Mouse (Mus musculus): ENCODE measurements around the gene Inafm1.
"Not testable (repeated sequence)": the region's sequence is repeated elsewhere in the genome, so short reads cannot be mapped to it uniquely, and the experiment has no call there.

Inafm1 gene

DNA sequence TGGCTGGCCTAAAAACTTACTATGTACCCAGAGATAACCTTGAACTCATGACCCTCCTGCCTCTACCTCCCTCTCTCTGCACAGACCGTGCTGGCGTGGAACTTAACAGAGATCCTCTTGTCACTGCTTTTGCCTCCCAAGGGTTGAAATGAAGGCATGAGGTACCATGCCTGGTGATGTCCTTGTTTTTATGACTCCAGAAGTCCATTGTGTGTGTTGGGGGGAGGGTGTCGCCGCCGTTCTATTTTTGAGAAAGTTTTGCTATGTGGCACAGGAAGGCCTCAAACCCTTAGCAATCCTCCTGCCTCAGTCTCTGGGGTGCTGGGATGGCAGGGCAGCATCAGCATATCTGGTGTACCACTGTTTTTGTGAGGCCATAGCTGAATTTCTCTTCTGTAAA, 25.5 kb upstream of the Inafm1 start:
- DNase-seq (ENCODE audit: inconsistent age in 2 of 2, low spot score in 1 of 2), result peak in 1 of 2 experiments; percentile 54

- DNase-seq (ENCODE audit: inconsistent age in 2 of 2, low spot score in 1 of 2), result peak in 1 of 2 experiments; percentile 58
Observed at GRCm38 (mm10) chr7:16297616-16298015, 24.2 kb upstream of the Inafm1 start.

DNA sequence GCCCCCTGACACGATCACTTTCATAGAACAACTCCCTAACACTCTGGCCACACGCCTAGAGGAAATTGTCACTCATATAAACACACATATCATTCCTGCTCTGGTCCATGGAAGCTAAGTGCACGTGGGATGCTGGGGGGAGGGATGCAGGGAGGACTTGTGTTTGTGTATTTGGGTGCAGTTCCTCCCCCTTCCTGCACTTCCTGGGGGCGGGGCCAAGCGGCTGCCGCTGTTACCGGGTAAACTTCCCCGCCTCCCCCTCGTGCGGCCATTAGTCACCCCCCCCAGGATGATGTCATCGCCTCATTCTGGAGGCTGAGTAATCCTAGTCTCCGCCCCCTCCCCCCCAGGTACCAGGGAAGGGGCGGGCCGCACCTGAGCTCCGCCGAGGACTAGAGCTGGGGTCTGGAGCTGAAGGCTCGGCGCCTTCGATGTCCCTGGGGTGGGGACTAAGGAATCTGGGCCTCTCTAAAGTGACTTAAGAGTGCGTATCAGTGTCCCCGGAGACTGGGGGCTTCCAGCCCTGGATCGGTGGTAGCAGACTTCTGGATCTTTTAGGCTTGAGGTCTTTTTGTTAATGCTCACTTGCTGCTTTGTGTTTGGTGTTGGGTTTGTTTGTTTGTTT, 23.5 kb upstream of the Inafm1 start:
- peak; percentile 91 to 97 for DNase-seq (ENCODE audit: inconsistent age in 2 of 2, low spot score in 1 of 2)

GRCm38 (mm10) chr7:16296146-16296545, 22.7 kb upstream of the Inafm1 start:
- no peak for DNase-seq (ENCODE audit: inconsistent age in 2 of 2, low spot score in 1 of 2)

GRCm38 (mm10) chr7:16295321-16295900, 22.0 kb upstream of the Inafm1 start:
- peak; percentile 89 to 93 for DNase-seq (ENCODE audit: inconsistent age in 2 of 2, low spot score in 1 of 2)

DNA sequence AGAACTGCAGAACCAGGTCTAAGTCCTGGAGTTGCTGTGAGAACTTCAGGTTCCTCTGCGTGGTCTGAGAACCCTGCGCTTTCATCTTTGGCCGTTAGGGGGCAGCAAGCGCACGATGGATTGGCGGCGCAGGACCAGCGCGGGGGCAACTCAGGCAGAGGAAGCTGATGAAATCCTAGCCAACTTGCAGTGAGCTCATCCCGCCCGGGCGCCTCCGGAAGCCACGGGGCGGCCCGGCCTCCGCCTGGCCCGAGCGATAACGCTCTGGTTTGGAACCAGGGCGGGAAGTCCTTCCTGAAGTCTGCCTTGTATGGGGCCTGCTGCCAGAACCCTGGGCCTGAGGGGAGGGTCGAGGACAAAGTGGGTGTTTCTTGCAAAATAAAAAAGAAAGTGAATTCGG, 21.4 kb upstream of the Inafm1 start:
- DNase-seq (ENCODE audit: inconsistent age in 2 of 2, low spot score in 1 of 2), result peak; percentile 95 to 98

DNA sequence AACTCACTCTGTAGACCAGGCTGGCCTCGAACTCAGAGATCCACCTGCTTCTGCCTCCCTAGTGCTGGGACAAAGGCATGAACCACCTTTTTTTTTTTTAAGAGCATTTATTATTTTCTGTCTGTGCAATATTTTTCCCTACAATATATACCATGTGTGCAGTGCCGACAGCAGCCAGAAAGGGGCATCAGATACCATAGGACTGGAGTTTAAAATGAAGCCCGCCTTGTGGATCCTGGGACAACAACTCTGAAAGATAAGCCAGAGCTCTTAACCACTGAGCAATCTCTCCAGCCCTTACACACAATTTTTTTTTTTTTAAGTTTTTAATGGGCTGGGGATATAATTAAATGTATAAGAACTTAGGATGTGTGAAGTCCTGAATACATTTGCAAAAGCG, 20.9 kb upstream of the Inafm1 start:
- peak in 1 of 2 experiments; percentile 66 for DNase-seq (ENCODE audit: inconsistent age in 2 of 2, low spot score in 1 of 2)

DNA sequence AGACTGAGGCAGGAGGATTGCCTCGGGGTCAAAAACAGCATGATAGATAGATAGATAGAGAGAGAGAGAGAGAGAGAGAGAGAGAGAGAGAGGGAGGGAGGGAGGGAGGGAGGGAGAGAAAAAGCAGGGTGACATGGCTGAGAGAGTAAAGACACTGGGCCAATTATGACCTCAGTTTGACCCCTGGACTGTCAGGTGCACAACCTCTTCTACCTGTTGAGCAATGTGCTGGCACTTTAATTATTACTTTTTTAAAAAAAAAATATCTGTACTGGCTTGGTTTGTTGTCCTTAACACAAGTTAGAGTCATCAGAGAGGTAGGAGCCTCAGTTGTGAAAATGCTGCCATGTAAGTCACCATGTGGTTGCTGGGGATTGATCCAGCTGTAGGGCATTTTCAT, 14.4 kb upstream of the Inafm1 start:
- DNase-seq (ENCODE audit: inconsistent age in 2 of 2, low spot score in 1 of 2), result peak in 1 of 2 experiments; percentile 18

DNA sequence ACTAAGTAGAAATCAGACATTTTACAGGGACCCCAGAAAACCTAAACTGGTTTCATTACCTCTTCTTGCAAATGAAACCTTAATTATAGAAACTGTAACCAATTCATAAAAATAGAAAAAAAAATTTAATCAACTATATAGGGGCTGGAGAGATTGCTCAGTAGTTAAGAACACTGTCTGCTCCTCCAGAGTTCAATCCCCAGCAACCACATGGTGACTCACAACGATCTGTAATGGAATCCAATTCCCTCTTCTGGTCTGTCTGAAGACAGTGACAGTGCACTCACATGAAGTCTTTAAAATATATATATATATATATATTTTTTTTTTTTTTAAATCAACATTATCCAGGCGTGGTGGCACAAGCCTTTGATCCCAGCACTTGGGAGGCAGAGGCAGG, 13.6 kb upstream of the Inafm1 start:
- DNase-seq (ENCODE audit: inconsistent age in 2 of 2, low spot score in 1 of 2), result no peak

DNA sequence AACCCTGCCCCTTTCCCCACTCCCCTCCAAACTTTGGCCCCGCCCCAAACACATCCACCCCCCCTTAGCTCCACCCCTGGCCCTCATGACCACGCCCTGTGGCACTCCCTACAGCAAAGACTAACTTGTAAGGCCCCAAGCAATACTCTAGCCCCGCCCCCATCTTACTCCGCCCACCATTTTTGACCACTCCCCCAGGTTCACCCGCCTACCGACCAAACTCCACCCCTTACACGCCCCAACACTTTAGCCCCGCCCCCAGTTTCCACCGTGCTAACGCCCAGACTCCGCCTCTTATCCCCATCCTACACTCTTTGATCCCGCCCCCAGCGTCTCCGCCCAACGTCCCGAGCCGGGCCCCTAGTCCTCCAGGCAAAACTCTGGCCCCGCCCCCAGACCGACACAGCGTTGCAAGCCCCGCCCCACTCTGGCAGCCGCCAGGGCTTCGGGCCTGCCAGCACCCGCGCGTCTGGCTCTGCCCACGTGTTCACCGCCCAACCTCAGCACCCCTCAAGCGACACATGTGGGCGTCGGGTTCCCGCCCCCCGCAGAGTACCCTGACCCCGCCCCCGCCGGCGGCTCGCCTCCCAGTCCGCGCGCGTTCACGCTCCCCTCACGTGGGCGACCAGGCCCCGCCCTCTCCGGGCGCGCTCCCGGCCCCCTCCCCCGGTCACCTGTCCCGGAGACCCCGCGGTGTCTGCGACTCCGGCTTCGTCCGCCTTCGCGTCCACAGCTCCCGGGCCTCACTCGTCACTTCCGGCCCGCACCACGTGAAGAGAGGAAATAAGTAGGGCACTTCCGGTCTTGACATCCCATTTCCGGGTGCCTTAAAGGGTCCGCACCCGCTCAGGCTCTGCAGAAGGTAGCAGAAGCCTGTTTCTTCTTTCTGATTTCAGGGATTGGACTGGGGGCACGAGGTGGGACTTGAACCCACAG, 12.9 kb upstream of the Inafm1 start, which contains the start of gene Ccdc9:
Ccdc9 (minus strand) TSS at position 770 of the 936 bp plus-strand sequence.
- peak; percentile 100 for DNase-seq (ENCODE audit: inconsistent age in 2 of 2, low spot score in 1 of 2)

DNA sequence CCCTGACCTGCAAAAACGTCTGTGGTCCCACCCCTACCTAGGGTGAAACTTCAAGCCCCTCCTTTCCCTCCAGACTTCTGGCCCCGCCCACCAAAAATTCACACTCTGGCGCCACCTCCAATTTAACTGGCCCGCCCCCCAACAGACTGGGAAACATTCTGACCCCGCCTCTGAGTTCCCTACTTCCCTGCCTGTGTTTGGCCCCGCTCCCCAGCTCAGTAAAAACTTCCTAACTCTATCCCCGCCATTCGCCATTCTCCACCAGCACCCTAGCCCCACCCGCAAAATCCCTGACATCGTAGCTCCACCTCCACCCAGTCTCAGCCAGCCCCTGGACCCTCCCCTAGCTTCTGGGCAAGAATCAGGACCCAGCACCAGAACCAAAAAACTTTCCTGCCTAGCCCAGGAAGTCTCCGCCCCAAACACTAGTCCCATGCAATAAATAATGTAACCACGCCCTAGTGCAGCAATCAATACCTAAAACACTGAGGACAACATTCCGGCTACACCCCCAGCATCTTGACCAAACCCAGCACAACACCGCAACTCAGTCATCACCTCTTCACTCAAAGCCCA, 12.1 kb upstream of the Inafm1 start:
- DNase-seq (ENCODE audit: inconsistent age in 2 of 2, low spot score in 1 of 2), result peak; percentile 88 to 94

GRCm38 (mm10) chr7:16284904-16285303, 11.5 kb upstream of the Inafm1 start:
- peak in 1 of 2 experiments; percentile 59 for DNase-seq (ENCODE audit: inconsistent age in 2 of 2, low spot score in 1 of 2)

DNA sequence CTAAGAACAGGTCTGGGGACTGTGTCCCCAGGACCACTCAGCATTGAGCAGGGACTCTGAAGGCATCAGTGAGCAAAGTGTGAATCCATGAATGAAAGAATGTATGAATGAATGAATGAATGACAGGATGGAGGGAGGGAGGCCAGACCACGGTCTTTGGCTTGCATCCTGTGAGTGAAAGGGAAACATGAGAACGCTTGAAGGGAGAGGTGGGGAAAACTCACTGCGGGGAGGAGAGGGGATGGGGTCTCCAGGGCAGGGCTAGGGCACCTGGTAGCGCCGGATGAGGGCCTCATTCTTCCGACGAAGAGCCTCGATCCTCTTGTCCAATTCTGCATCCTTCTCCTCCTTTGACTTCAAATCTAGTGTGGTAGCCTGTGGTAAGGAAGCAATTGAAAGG, 10.6 kb upstream of the Inafm1 start:
- DNase-seq (ENCODE audit: inconsistent age in 2 of 2, low spot score in 1 of 2), result peak in 1 of 2 experiments; percentile 35

- DNase-seq (ENCODE audit: inconsistent age in 2 of 2, low spot score in 1 of 2), result no peak
Observed at GRCm38 (mm10) chr7:16282334-16282733, 8.9 kb upstream of the Inafm1 start.

DNA sequence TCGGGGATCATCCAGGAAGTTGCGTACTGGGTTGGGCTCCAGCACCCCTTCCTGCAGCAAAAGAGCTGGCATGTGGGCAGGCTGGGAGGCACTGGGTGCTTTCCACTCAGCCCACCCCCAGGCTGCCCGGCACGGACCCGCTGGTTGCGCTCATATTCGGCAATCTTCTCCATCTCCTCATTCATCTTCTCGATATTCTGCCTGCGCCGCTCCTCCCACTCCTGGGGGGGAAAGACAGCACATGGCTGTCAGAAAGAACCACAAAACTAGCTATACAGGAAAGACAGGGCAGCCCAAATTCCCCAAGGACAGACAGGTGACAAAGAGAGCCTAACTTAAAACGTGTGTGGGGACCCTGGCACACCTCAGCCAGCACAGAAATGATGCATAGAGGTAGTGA, 7.3 kb upstream of the Inafm1 start:
- peak in 1 of 2 experiments; percentile 24 for DNase-seq (ENCODE audit: inconsistent age in 2 of 2, low spot score in 1 of 2)

GRCm38 (mm10) chr7:16274922-16275890, 1.8 kb upstream of the Inafm1 start:
- peak in 1 of 2 experiments; percentile 26 for DNase-seq (ENCODE audit: inconsistent age in 2 of 2, low spot score in 1 of 2)

- DNase-seq (ENCODE audit: inconsistent age in 2 of 2, low spot score in 1 of 2), result peak; percentile 85 to 95
Observed at GRCm38 (mm10) chr7:16273766-16274140, 336 bp upstream of the Inafm1 start.

GRCm38 (mm10) chr7:16272681-16273080, 736 bp downstream of the Inafm1 start:
- DNase-seq (ENCODE audit: inconsistent age in 2 of 2, low spot score in 1 of 2), result peak; percentile 83 to 90

- DNase-seq (ENCODE audit: inconsistent age in 2 of 2, low spot score in 1 of 2), result peak in 1 of 2 experiments; percentile 57
Observed at GRCm38 (mm10) chr7:16271139-16271538, 2.3 kb downstream of the Inafm1 start.

- not testable (repeated sequence) for DNase-seq (ENCODE audit: inconsistent age in 2 of 2, low spot score in 1 of 2)
Observed at GRCm38 (mm10) chr7:16266593-16266992, 6.8 kb downstream of the Inafm1 start.

Data from adrenal gland, adult (tissue).